Mouse (Mus musculus): Measurements from ENCODE around the gene Psmd4. TPM values are rescaled to one million over a fixed set of nuclear protein-coding genes. Genes with fewer than 3 reads are reported as not detected.
A peak's percentile ranks its signal among the peaks of the same experiment; 100 is the strongest.

Psmd4 gene
- polyA plus RNA-seq, 1 experiment = 127 TPM

DNA sequence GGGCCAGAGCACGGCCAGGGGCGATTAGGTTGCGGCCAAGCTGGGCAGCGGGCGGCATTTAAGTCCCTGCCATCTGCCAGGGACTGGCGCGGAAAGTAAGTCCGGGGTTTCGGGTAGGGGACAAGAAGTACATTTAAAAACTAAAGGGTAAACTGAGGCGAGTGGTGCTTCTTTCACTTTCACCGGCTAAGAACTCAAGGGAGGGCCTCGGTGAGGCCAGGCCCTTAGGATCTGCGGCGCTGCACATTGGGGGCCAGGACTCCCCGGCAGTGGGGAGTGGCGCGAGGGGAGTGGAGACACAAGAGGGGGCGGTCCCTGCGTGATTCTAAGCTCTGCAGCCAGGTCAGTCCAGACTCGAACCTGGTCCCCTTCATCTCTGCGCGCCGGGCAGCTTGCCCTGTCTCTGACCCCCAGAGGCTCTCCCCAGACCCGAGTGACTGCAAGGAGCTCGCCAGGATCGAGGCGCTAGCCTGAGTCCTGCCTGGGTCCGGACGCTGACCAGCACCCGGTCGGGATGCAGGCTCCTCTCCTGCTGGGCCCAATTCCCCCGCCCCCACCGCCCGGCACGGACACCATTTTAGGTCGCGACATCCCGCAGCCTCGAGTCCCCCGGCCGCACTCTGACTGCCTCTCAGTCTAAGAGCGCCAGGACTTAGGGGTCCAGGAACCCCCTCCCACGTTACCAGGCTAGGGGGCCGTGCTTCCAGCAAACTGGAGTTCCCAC, 27.8 kb downstream of the Psmd4 start:
- H3K4me3 ChIP-seq (replicated peaks; ENCODE audit: extremely low read depth, low read depth, low read length) = peak overlapping the region; percentile 85
- peak; percentile 60 for DNase-seq
- H3K4me1 ChIP-seq (ENCODE audit: control insufficient read depth, insufficient read depth, low read length) = peaks cover 7% of the 10 kb centered on the region; the same call in 1 of the 2 replicates
- TF ChIP-seq POLR2A (IDR thresholded peaks at IDR 0.05; ENCODE audit: borderline replicate concordance, extremely low read depth, low read depth, low read length) (no peak), CTCF (IDR thresholded peaks at IDR 0.05; ENCODE audit: insufficient read depth, low read length) (no peak)
- WGBS = 1% methylated on average over 43 of the region's 44 CpGs

DNA sequence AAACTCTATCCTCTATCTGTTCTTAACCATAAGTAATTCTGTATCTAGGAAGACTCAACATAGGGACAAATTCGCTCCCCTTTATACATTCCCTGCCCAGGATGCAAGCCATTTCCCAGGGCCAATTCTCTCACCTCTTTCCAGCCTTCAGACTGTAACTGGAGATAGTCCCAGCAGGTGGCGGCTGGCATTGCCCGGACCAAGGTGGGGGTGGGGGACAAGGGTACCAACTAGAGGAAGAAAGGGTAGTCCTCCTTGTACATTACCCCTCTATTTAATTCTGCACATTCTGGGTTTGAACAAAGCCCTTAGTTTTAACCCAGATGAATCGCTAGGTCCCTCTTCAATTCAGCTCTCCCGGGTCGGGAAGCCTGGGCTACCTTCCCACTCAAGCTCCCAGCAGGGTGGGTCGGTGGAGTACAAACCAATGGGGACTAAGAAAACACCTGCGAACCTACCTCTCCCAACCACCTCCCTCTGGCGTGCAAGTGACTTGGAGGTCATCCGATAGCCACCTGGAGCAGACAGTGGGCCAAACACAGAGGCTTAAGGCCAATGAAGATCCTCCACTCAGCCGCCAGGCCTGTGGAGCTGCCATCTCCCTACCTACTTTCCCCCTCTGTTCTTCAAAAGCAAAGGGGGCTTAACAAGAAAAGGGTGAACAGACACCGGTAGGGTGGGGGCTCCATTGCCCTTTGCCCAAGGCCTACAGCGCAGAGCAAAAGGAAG, 28.6 kb downstream of the Psmd4 start:
- peak overlapping the region; percentile 85 for H3K4me3 ChIP-seq (replicated peaks; ENCODE audit: extremely low read depth, low read depth, low read length)
- TF ChIP-seq CTCF (IDR thresholded peaks at IDR 0.05; ENCODE audit: insufficient read depth, low read length) (no peak), POLR2A (IDR thresholded peaks at IDR 0.05; ENCODE audit: borderline replicate concordance, extremely low read depth, low read depth, low read length) (no peak)
- DNase-seq = no peak
- 24% methylated on average over 13 of the region's 13 CpGs for WGBS
- H3K4me1 ChIP-seq (ENCODE audit: control insufficient read depth, insufficient read depth, low read length) = peaks cover 7% of the 10 kb centered on the region; the same call in 1 of the 2 replicates

DNA sequence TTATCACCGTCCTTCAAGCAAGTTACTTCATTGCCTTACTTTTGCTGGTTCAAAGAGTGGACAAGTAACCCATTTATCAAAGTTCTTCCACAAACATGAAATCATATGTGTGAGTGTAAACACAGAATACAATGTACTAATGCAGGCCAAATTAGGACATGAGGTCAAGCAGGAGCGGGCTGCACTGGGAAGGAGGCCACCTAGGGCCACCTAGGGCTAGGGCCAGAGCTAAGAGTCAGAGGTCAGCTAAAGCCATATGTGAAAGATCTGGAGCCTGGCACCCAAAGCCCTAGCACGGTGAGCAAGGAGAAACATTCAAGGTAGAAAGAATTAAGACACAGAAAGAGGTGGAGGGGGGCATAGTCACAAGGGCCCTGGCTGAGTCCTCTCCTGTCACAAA, 29.4 kb downstream of the Psmd4 start:
- no peak overlapping the region for H3K4me3 ChIP-seq (replicated peaks; ENCODE audit: extremely low read depth, low read depth, low read length)
- TF ChIP-seq CTCF (IDR thresholded peaks at IDR 0.05; ENCODE audit: insufficient read depth, low read length) = no peak
- TF ChIP-seq POLR2A (IDR thresholded peaks at IDR 0.05; ENCODE audit: borderline replicate concordance, extremely low read depth, low read depth, low read length) = no peak
- DNase-seq = no peak
- peaks cover 7% of the 10 kb centered on the region; the same call in 1 of the 2 replicates for H3K4me1 ChIP-seq (ENCODE audit: control insufficient read depth, insufficient read depth, low read length)
- WGBS = 66% methylated on average over 3 of the region's 3 CpGs

DNA sequence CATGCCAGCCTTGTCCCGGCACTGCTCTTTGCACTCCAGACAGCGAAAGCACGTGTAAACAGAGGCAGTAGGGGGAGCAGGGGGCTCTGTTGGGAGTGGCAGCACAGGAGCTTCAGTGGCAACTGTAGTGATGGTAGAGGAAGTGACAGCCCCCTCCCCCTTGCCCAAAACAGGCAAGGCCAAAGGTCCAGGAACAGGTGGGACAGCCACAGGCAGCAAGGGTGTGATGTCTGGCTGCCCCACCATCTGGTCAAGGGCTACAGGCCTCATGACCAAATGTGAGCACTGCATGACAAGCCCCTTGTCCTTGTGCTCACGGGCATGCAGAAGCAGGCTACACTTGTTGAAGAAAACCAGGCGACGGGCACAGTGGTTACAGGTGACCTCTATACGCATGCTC, 32.0 kb downstream of the Psmd4 start:
- WGBS = 77% methylated on average over 7 of the region's 7 CpGs
- no peak overlapping the region for H3K4me3 ChIP-seq (replicated peaks; ENCODE audit: extremely low read depth, low read depth, low read length)
- H3K4me1 ChIP-seq (ENCODE audit: control insufficient read depth, insufficient read depth, low read length) = peaks cover 7% of the 10 kb centered on the region; the same call in 1 of the 2 replicates
- DNase-seq = no peak
- TF ChIP-seq CTCF (IDR thresholded peaks at IDR 0.05; ENCODE audit: insufficient read depth, low read length) (no peak), POLR2A (IDR thresholded peaks at IDR 0.05; ENCODE audit: borderline replicate concordance, extremely low read depth, low read depth, low read length) (no peak)

DNA sequence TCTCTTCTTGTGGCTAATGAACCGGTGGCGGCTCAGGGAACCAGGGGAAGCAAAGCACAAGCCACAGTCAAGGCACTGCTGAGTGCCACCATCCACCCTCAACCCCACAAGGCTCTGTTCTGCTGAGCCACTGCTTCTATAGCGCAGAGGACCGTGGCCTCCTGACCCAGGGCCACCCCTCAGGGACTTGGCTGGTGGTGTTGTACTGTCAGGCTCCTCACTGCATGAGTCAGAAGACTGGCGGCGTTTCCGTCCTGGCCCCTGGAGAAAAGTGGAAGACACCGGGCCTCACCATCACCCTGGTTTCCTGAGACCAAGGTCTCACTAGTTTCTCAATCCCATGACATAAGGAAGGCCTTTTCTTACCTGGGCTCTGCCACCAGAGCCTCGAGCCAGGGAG, 34.7 kb downstream of the Psmd4 start:
- 79% methylated on average over 9 of the region's 9 CpGs for WGBS
- Histone ChIP-seq H3K4me1 (ENCODE audit: control insufficient read depth, insufficient read depth, low read length) (no peaks in the 10 kb centered on the region), H3K4me3 (replicated peaks; ENCODE audit: extremely low read depth, low read depth, low read length) (no peak overlapping the region)
- no peak for DNase-seq
- no peak for TF ChIP-seq CTCF (IDR thresholded peaks at IDR 0.05; ENCODE audit: insufficient read depth, low read length)
- no peak for TF ChIP-seq POLR2A (IDR thresholded peaks at IDR 0.05; ENCODE audit: borderline replicate concordance, extremely low read depth, low read depth, low read length)

DNA sequence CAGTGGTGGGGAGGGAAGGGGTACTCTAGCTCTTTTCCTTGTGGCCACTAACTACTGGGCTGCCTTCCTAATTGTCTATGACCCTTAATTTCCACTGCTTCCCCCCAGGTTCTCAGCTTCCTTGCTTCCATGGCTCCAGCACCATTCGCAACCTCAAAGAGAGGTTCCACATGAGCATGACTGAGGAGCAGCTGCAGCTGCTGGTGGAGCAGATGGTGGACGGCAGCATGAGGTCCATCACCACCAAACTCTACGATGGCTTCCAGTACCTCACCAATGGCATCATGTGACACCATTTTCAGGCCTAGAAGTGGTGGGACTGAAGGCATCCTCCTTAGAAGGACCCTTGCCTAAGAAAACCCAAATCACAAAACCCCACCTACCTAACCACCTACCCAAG, 36.8 kb downstream of the Psmd4 start:
- TF ChIP-seq POLR2A (IDR thresholded peaks at IDR 0.05; ENCODE audit: borderline replicate concordance, extremely low read depth, low read depth, low read length) (no peak), CTCF (IDR thresholded peaks at IDR 0.05; ENCODE audit: insufficient read depth, low read length) (no peak)
- WGBS = 88% methylated on average over 3 of the region's 3 CpGs
- Histone ChIP-seq H3K4me3 (replicated peaks; ENCODE audit: extremely low read depth, low read depth, low read length) (no peak overlapping the region), H3K4me1 (ENCODE audit: control insufficient read depth, insufficient read depth, low read length) (no peaks in the 10 kb centered on the region)
- DNase-seq = no peak

DNA sequence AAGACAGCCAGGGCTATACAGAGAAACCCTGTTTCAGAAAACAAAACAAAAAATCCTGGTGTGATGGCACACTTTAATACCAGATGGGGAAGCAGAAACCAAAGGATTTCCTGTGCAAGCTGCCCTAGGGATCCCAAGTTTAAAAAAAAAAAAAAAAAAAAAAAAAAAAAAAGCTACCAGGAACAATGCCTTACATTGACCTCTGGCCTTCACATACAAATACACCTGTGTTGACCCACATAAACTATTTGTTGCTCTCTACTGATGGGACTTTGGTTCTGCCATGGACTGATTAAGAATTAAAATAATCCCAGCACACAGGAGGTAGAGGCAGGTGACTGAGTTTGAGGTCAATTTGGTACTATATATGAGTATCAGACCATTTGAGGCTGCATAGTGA, 39.1 kb downstream of the Psmd4 start:
- no peak for DNase-seq
- H3K4me3 ChIP-seq (replicated peaks; ENCODE audit: extremely low read depth, low read depth, low read length) = no peak overlapping the region
- no peaks in the 10 kb centered on the region for H3K4me1 ChIP-seq (ENCODE audit: control insufficient read depth, insufficient read depth, low read length)
- no peak for TF ChIP-seq POLR2A (IDR thresholded peaks at IDR 0.05; ENCODE audit: borderline replicate concordance, extremely low read depth, low read depth, low read length)

DNA sequence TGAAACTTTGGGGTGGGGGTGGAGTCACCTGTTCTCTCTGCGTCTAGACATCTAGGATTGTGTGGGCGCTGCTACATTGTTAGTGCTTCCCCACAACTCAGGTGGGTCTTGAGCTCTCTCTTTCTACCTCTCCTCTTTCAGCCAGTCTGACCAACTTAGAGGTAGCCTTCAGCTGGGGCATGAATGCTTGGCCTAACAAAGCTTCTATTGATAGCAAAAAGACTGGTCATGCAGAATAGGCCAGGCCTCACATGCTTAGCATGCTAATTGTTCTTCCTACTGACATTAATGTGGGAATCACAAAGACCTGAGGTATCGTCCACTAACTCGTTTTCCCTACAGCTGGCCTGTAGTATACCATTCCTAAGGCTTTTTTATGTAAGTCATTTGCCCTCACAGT, 39.8 kb downstream of the Psmd4 start:
- Histone ChIP-seq H3K4me3 (replicated peaks; ENCODE audit: extremely low read depth, low read depth, low read length) (no peak overlapping the region), H3K4me1 (ENCODE audit: control insufficient read depth, insufficient read depth, low read length) (no peaks in the 10 kb centered on the region)
- DNase-seq = no peak
- WGBS = 89% methylated on average over 4 of the region's 4 CpGs
- no peak for TF ChIP-seq CTCF (IDR thresholded peaks at IDR 0.05; ENCODE audit: insufficient read depth, low read length)
- TF ChIP-seq POLR2A (IDR thresholded peaks at IDR 0.05; ENCODE audit: borderline replicate concordance, extremely low read depth, low read depth, low read length) = no peak

DNA sequence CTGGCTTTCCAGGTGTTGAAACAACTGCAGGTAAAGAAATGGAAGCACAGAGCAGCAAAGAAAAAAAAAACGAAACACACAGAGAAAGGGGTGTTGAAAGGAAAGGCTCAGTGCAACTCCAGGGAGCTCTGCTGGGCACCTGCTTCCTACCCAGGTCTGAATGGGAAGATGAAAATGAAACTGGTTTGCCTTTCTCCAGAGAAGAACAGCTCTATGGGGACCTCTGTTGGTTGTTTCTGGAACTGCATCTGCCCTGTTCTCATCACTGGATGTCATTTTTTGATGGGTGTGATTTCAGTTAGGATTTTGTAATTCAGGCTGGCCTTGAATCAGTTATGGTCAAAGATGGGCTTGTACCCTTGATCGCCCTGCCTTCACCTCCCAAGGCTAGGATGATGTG, 45.5 kb downstream of the Psmd4 start:
- TF ChIP-seq POLR2A (IDR thresholded peaks at IDR 0.05; ENCODE audit: borderline replicate concordance, extremely low read depth, low read depth, low read length) (no peak), CTCF (IDR thresholded peaks at IDR 0.05; ENCODE audit: insufficient read depth, low read length) (peak; percentile 68)
- Histone ChIP-seq H3K4me3 (replicated peaks; ENCODE audit: extremely low read depth, low read depth, low read length) (no peak overlapping the region), H3K4me1 (ENCODE audit: control insufficient read depth, insufficient read depth, low read length) (no peaks in the 10 kb centered on the region)
- DNase-seq = peak; percentile 82
- WGBS = 28% methylated on average over 2 of the region's 2 CpGs
